Mouse (Mus musculus) activated CD4-positive, CD25-positive, alpha-beta regulatory T cell, adult 4 months (primary cell): Measurements from ENCODE around the gene Cyld. TPM values are rescaled to one million over a fixed set of nuclear protein-coding genes. Genes with fewer than 3 reads are reported as not detected.
A peak's percentile ranks its signal among the peaks of the same experiment; 100 is the strongest.

Experiments
- ATAC-seq: one replicate; pipeline ENCODE4 v1.8.0; 2017
- polyA plus RNA-seq, 2 experiments: library from polyadenylated mRNA; unstranded; fragments of 100-300 nt; shearing (Covaris generic); gene quantifications; one replicate each; pipeline ENCODE4 v1.2.1; 2017

Cyld gene
- 10 to 100 TPM; 73.1 to 86.4 TPM for polyA plus RNA-seq

DNA sequence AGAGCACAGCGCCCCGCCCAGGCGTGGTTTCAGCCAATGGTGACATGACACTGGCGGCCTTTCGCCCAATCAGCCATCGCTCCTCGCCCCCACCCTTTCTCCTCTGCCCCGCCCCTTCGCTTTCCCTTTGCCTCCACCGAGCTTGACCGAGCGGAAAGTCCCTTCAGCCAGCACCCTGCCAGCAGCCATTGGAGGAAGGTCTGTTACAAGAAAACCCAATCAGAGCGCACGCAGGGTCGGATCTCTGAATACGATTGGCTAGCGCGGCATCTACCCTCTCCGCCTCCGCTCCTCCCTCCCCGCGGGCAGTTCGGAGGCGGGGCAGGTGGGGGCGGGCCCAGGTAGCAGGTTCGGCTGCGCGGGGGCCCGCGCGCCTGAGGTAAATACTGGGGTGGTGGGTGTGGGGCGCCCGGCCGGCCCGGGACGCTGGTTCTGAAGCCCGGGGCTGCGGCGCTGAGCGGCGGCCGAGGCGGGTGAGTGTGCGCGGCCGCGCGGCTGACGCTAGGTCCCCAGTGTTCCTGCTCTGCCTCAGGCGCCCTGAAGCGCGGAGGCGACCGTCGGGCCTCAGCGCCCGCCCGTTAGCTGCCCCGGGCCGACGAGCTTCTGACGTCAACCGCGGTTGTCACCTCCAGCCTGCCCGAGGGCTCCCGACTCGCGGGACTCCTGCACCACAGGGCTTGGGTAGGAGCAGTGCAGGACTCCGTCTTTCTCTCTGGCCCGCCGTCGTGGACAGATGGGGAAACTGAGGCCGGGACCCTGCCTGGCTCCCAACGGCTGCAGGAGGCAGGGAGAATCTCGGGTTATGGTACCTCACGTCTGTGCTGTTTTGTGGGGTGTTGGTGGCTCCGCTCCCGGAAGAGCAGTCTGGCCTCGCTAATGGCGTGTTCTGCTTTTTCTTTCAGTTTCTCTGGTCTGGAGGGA is at the start of gene Cyld:
TSS of gene Cyld (plus strand) at position 308 of the 921 bp plus-strand sequence.
- peak; percentile 82 for ATAC-seq

GRCm38 (mm10) chr8:88648322-88648721 is 48.5 kb upstream of the Cyld start:
- ATAC-seq: no peak

DNA sequence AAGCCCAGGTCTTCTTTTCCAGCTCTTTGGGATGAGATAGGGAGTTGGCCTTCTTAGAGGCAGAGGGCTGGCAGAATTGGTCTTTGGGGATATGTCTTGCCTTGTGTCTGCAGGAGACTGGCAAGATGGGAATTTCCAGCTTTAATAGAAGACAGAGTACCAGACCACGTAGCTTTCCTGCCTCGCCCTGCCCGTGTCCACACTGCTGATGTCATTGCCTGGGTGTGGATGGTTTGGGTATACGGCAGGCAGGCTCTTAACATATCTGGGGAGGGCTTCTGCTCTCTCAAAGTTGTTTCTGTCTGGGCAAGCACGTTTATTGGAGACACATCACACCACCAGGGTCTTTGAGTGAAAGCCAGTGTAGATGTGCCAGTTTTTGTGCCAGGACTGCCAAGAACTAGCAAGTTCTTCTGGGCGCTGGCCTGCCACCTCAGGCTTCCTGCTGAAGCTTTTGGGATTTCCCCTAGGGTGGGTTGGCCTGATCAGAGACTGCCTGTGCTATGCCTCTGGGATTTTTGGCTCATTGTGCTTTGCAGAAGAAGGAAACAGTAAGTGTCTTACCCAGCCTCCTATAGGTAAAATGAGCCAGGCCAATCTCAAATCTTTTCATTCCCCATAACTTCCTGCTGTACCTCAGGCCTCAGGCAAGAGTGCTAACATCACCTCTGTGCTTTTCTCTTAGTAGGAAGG is 46.7 kb upstream of the Cyld start:
- ATAC-seq: peak; percentile 70

DNA sequence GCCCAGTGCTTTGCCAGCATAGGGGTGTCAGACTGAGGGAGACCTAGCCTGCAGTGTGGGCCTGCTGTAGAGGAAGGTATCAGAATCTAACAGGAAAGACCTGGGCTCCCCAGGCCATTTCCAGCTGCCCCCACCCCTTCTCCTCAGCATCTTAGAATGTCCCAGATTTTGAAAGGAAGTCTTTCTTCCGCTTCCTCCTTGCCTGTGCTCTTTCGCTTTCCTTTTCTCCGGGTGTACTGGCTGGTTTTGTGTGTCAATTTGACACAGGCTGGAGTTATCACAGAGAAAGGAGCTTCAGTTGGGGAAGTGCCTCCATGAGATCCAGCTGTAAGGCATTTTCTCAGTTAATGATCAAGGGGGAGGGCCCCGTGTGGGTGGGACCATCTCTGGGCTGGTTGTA is 45.7 kb upstream of the Cyld start:
- ATAC-seq: peak; percentile 71

GRCm38 (mm10) chr8:88655334-88655733 is 41.5 kb upstream of the Cyld start:
- no peak for ATAC-seq

GRCm38 (mm10) chr8:88659873-88660272 is 37.0 kb upstream of the Cyld start:
- no peak for ATAC-seq

DNA sequence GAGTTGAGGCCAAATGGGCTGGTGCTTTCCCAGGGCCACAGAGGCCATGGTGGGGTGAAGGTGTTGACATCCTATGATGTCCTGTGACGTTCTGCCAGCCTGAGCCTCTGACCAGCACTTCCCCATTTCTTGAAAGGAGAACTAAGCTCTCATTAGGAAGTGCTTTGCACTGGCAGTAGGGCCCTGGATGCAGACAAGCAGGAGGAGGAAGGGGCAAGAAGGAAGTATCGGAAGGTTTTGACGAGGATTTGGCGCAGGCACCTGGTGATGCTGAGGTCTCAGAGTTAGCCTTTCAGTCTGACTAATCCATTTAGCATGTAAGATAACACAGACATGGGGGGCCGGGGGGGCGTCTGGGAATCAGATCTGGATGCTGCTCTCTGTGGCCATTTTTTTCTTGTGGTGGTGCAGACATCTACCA is 34.4 kb upstream of the Cyld start:
- ATAC-seq: no peak

DNA sequence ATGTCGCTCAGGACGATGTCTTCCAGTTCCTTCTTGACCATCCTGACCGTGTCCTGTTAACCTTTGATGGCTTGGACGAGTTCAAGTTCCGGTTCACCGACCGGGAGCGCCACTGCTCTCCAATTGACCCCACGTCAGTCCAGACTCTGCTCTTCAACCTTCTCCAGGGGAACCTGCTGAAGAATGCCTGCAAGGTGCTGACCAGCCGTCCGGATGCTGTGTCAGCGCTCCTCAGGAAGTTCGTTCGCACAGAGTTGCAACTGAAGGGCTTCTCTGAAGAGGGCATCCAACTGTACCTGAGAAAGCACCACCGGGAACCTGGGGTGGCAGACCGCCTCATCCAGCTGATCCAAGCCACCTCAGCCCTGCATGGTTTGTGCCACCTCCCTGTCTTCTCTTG is 32.7 kb upstream of the Cyld start:
- no peak for ATAC-seq

DNA sequence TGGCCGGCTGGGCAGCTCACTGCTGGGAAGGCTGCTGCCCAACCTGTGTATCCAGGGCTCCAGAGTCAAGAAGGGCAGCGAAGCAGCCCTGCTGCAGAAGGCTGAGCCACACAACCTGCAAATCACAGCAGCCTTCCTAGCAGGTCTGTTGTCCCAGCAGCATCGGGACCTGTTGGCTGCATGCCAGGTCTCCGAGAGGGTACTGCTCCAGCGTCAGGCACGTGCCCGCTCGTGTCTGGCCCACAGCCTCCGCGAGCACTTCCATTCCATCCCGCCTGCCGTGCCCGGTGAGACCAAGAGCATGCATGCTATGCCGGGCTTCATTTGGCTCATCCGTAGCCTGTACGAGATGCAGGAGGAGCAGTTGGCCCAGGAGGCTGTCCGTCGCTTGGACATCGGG is 31.9 kb upstream of the Cyld start:
- ATAC-seq: no peak

- peak; percentile 18 for ATAC-seq
Observed at GRCm38 (mm10) chr8:88666435-88666834, 30.4 kb upstream of the Cyld start.

DNA sequence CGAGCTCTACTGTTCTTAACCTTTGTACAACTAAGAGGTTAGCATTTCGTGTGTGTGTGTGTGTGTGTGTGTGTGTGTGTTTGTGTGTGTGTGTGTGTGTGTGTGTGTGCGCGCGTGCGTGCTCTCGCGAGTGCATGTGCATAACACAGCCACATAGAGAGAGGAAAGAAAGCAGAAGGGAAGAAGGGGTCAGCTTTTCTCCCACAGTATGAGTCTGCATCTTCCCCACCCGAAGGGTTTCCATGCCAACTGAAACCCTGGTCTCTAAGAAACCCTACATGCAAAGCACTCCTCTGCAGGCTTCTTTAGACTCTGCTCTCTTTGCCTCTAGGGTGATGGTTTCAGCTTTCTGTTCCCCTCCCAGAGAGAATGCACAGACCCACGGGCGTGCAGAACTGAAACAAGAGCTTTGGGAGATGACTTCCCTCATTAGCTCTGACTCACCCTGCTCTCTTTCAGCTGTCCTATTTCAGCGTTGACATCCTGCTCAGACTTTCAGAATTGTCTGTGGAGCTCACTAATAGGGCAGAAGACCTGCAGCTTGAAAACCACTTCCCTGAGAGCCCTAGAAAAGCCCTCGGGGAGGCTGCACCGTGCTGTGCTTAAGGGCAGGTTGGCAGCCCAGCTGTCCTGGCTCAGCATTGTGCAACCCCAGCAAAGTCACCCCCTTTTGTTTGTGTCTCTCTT is 28.3 kb upstream of the Cyld start:
- ATAC-seq: peak; percentile 92

GRCm38 (mm10) chr8:88670782-88671181 is 26.0 kb upstream of the Cyld start:
- ATAC-seq: no peak

DNA sequence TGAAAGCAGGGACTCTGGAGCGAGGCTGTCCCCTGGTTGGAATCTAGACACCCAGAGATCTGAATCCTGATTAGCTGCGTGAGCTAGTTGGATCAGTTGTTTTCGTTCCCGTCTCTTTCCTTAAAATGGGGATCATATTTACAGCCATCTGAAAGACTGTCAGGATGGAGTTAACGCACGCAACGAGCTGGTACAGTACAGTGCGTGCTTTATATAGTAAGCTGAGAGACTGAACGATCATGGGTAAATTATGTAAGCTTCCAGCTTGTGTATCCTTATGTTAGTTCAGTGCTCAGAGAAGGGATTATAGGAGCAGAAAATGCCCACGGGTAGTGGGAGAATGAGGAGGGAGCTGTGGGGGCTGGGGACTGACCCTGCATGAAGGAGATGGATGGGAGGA is 25.3 kb upstream of the Cyld start:
- no peak for ATAC-seq

GRCm38 (mm10) chr8:88673859-88674258 is 23.0 kb upstream of the Cyld start:
- ATAC-seq: no peak

DNA sequence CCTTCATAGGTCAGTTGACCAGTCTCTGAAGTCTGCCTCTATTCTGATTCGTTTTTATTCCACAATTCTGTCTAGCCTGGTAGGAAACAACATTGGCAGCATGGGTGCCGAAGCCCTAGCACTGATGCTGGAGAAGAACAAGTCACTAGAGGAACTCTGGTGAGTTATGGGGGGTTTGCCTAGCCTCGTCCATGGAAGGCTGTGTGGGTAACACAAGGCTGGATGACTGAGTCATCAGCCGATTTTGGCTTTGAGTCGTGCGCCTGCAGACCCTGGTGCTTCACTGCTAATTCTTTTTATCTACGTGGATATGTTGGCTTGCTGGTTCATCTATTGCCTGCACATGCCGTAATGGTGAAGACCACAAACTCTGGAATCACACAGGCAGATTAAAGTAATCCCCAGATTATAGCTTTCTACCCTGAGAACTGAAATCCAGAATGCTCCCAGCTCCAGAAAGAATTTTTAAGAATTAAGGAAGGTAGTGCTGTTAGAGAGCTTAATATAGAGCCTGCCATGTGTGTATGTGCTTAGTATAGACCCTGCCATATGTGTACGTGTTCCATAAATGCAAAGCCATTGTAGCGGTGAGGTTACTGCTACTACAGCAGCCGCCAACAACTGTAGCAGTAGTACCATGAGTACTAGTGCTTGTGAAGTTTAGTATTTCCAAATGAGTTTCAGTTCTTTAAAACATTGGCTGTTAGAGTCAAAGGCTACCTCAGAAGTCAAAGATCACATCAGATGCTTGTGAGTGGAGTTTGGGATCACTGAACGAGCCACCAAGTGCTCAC is 21.3 kb upstream of the Cyld start:
- no peak for ATAC-seq

- ATAC-seq: no peak
Observed at GRCm38 (mm10) chr8:88677071-88677470, 19.8 kb upstream of the Cyld start.

DNA sequence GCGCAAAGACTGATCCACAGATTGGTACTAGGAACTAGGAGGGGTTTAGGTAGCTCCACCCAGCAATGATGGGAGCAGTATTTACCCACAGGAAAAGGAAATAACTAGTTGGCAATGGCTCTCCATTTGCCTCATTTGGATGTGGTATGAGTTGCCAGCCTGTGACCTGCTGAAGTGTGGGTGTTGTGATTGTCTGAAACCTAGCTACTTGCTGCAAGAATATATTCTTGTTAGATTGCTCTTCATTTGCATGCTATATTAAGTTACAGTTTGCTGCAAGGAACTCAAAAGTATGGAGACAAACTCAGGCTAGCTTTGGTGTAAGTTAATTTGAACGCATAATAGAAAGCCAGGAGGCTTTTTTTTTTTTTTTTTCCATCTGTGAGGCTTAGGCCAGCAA is 16.3 kb upstream of the Cyld start:
- ATAC-seq: no peak

GRCm38 (mm10) chr8:88681046-88681445 is 15.8 kb upstream of the Cyld start:
- no peak for ATAC-seq

DNA sequence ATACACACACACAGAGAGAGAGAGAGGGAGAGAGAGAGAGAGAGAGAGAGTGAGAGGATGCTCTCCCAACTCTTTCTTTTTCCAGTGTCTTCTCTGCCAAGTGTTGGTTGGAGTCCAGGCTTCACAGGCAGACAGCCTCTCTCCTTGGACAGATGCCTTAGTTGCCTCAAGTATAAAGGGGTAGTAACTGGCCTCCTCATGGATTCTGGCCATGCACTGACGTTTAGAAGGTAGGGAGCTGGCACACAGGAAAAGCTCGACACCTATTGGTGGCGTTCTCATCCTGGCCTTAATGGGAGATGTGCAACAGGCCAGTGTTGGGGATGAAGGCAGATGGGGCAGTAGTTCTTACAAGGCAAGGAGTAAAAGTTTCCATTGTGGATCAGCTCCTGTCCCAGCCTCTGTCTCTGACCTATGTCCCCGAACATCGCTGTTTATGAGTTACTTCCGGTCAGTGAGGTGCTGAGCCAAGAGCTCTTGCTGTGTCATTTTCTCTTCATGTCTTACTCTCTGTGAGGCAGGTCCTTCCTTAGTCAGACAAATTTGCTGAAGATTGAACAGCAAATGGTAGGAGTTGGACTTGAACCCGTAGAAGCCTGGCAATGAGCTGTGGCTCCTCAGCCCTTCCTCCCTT is 13.1 kb upstream of the Cyld start:
- no peak for ATAC-seq

DNA sequence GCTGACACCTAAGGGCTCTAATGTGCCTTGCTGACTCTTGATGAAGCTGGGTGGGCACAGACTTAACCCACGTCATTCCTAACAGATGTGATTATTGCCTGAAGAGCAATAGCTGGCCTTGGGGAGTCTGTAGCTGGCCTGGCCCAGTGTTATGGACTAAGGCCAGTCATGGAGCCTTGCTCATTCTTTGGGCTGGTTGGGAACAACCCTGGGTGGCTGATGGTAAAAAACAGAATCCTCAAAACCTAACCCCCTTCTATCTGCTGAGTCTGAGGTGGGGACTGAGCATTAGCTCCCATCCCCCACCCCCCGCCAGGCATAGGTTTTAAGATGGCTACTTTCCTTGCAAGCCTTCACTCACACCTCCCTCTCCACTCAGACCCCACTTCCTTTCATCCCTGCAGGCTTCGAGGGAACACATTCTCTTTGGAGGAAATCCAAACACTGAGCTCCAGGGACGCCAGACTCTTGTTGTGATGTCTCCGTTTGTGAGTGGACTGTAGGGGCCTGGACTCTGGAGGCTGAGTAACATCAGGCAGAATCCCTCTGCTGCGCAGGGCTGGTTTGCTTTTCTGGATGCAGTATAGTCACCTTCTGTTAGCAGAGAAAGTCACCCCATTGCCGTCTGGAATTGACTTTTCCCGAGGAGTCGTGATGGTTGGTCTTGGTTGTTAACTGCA is 10.5 kb upstream of the Cyld start:
- ATAC-seq: no peak

- no peak for ATAC-seq
Observed at GRCm38 (mm10) chr8:88686906-88687235, 10.0 kb upstream of the Cyld start.

GRCm38 (mm10) chr8:88689151-88689550 is 7.7 kb upstream of the Cyld start:
- ATAC-seq: no peak
